Mouse (Mus musculus): ENCODE data around the gene Rnf149. TPM values are rescaled to one million over a fixed set of nuclear protein-coding genes. Genes with fewer than 3 reads are reported as not detected.

Rnf149 gene
- 19.1 TPM for polyA plus RNA-seq (2017; shearing (Covaris generic))

GRCm38 (mm10) chr1:39577253-39577705 lies at the start of gene Rnf149:
Rnf149 (minus strand) TSS chr1:39577405.

GRCm38 (mm10) chr1:39534831-39535230 lies 42.4 kb downstream of the Rnf149 start, which contains the start of gene Cnot11:
Cnot11 (plus strand) TSS chr1:39534992.

Other genes with a start within 250 kb of the Rnf149 start
- 218 TPM for gene Rpl31, start 209.6 kb downstream of the Rnf149 start, polyA plus RNA-seq (2017; shearing (Covaris generic))
- gene Tbc1d8, start 98.7 kb downstream of the Rnf149 start, polyA plus RNA-seq (2017; shearing (Covaris generic)), result 1.7 TPM
- gene Cnot11, start 42.4 kb downstream of the Rnf149 start, polyA plus RNA-seq (2017; shearing (Covaris generic)), result 34.2 TPM
- not detected for gene Creg2, start 74.1 kb upstream of the Rnf149 start, polyA plus RNA-seq (2017; shearing (Covaris generic))
- not detected for gene Rfx8, start 143.6 kb upstream of the Rnf149 start, polyA plus RNA-seq (2017; shearing (Covaris generic))
- not detected for gene Gm3646, start 227.9 kb upstream of the Rnf149 start, polyA plus RNA-seq (2017; shearing (Covaris generic))